Mouse (Mus musculus) lung, adult 2 months (tissue): Measurements from ENCODE around the gene Rasgef1c.

ENCODE experiments used
- CTCF ChIP-seq: fragments of 200-500 bp; IDR thresholded peaks from 2 replicates; pipeline ENCODE4 v1.5.1; 2011; ENCODE audit warnings: mild to moderate bottlenecking, low read length, control low read depth; ENCODE audit not compliant: insufficient read depth
- POLR2A ChIP-seq: fragments of 200-500 bp; IDR thresholded peaks from 2 replicates; pipeline ENCODE4 v1.6.1; 2011; ENCODE audit warnings: low read depth, mild to moderate bottlenecking, control low read depth, low read length, borderline replicate concordance; ENCODE audit errors: extremely low read depth

GRCm38 (mm10) chr11:49936458-49936857 is 34.8 kb downstream of the Rasgef1c start:
- no peak for TF ChIP-seq POLR2A
- TF ChIP-seq CTCF, result no peak
